Mouse (Mus musculus) embryo, embryonic 11 days (tissue): ENCODE measurements around the gene Nudt14.
A peak's percentile ranks its signal among the peaks of the same experiment; 100 is the strongest.

ENCODE experiments used
- DNase-seq: peaks from one replicate; pipeline ENCODE4 v3.0.0-alpha.2; 2015

Gene Nudt14

GRCm38 (mm10) chr12:112912951-112913745 lies 28.8 kb downstream of the Nudt14 start:
- no peak for DNase-seq

DNA sequence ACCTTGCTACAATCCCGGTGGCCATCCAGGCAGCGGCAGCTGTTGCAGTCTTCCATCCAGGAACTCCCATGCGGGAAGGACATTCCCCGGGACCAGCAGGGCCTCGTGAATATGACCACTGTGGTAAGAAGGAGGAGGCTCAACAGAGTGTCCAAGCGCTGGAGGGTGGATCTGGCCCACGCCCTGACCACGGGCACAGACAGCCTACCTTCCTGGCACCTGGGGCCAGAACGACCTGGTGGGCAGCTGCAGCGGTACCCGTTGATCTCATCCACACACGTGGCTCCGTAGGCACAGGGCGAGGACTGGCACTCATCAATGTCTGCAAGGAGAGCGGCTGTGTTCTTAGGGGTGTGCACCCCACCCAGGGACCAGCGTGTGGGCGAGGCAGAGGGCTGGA lies 30.2 kb downstream of the Nudt14 start:
- no peak for DNase-seq

DNA sequence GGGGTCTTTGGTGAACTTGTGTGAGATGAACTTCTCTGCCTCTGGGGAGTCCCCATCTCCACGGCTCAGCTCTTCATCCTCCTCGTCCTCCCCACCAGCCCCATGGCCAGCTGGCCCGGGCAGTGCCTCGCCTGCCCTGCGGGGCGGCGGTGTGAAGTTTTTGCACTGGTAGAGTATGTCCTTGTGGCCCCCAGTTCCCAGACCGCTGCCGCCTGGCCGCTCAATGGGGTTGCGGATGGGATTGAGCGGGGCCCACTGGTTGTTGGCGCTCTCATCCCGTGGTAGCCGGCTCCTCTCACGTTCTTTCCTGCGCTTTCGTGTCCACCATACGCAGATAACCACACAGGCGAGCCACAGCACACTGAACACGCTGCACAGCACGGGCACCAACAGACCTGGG lies 32.9 kb downstream of the Nudt14 start:
- no peak for DNase-seq

- DNase-seq: no peak
These were observed 36.9 kb downstream of the Nudt14 start for GRCm38 (mm10) chr12:112905001-112905400.

GRCm38 (mm10) chr12:112903941-112904340 lies 38.0 kb downstream of the Nudt14 start:
- DNase-seq: no peak

DNA sequence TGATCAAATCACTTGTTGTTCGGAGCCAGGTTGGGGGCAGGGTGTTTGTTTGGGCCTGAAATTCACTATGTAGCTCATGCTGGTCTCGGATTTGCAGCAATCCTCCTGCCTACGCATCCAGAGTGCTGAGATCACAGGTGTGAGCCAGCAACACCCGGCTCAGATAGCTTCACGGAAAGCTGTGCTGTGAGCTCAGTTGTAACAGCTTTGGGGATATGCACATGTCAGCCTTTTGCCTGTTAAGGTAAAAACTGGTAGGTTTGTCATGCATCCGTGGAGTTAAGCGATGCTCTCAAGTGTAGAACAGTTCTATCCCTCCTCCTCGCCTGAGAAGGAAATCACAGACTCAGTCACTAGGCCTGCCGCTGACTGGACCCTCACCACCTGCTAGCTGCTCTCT lies 41.3 kb downstream of the Nudt14 start:
- no peak for DNase-seq

GRCm38 (mm10) chr12:112898960-112899359 lies 43.0 kb downstream of the Nudt14 start:
- DNase-seq: no peak

DNA sequence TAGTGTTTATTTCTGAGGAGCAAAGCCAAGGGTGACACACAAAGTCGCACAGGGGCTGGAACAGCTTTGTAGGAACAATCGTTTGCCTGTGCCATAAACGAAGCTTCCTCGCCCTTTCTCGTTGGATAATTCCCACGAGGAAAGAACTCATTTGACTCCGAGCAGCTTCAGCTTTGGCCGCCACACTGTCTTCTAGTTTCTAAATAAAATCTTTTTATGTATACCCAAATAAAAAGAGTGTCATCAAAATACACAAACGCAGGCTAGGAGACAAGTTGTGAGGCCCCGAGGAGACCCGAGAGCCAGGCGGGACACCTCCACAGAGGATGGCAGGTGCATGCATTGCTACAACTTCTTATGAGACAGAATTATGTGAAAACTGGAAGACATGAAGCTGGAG lies 43.6 kb downstream of the Nudt14 start:
- DNase-seq: no peak

- DNase-seq: peak; percentile 68
These were observed 44.3 kb downstream of the Nudt14 start for GRCm38 (mm10) chr12:112897522-112898212.

- DNase-seq: no peak
These were observed 47.0 kb downstream of the Nudt14 start for GRCm38 (mm10) chr12:112894969-112895368.

DNA sequence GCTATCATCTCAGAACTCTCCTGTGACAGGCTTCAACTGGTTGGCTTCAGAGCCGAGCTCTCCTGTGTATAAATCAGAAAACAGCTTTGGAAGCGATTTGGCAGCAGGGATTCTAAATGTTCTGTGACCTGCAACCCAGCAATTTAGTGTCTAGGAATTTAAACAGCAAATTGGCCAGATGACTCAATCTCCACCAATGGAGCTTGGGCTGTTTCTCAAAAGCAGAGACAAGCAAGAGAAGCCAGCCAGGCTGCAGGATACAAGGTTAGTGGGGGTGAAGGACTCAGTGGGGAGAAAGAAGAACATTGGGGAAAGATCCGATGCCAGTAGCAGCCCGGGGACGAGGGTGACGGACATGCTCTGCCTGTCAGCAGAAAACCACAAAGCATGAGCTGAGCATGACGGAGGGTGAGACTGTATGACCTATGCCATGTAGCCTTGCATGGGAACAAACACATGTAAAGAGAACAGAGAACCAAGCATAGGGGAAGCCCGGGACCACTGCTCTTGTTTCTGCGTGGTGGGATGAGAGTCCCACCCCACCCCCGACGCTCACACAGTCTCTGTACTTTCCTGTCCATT lies 47.5 kb downstream of the Nudt14 start:
- no peak for DNase-seq

DNA sequence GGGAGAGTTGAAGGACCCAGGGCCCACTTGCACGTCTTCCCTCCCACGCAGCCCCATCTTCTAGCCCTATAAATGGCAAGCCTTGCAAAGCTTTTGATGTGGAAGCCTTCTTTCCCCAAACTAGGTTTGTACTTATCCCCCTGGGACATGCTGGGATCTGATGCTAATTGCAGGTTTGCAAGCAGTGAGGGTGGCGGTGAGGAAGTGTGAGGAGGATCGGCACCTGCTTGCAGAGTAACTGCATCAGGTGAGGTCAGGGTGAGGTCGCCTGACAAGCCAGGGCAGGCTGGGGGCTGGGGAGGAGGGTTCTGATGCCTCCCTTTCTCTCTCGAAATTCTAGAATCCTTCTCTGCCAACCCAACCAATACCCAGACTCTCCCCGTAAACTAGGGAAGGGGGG lies 56.5 kb downstream of the Nudt14 start:
- no peak for DNase-seq
